In genomic region chr6:71772636-71773208, GRCm38 (mm10) we compare ENCODE assay signal across 17 mouse cellular contexts. TPM values are rescaled to one million over a fixed set of nuclear protein-coding genes. Genes with fewer than 3 reads are reported as not detected.
DNase-seq lines count a peak whose midpoint lies in the region; ATAC-seq lines count a peak whose summit lies in the region.
"Had no signal": no experiment of that assay in that cellular context is flagged by ENCODE, and none has a peak within 500 bp of the region (broad histone marks: within the 10 kb centered on the region; RNA-seq: fewer than 3 reads in every experiment).

No protein-coding gene starts in this region.

- peak; percentile 35; the same call in 1 of the 2 replicates for ATAC-seq in lung, embryonic 15.5 days (ENCODE audit: borderline replicate concordance, extremely low read depth, low FRiP score, low TSS enrichment)
- no peak for ATAC-seq in erythroblast, adult 5-6 weeks (replicated peaks; ENCODE audit: low FRiP score, poor library complexity, severe bottlenecking)
- ATAC-seq: activated CD4-positive, CD25-positive, alpha-beta regulatory T cell, adult 4 months had no signal

- H3K27me3 ChIP-seq in lung, embryonic 15.5 days, result no peaks in the 10 kb centered on the region
- no peaks in the 10 kb centered on the region for H3K27me3 ChIP-seq in heart, embryonic 10.5 days (ENCODE audit: insufficient read depth, poor library complexity, severe bottlenecking)
- H3K27me3 ChIP-seq: embryonic facial prominence, embryonic 15.5 days; heart, embryonic 15.5 days; liver, embryonic 13.5 days; neural tube, embryonic 13.5 days had no signal

- no peaks in the 10 kb centered on the region for H3K36me3 ChIP-seq in lung, embryonic 15.5 days
- peaks cover 23% of the 10 kb centered on the region; the same call in 1 of the 2 replicates for H3K36me3 ChIP-seq in heart, embryonic 10.5 days
- H3K36me3 ChIP-seq: embryonic facial prominence, embryonic 15.5 days; liver, embryonic 13.5 days had no signal

- peaks cover 7% of the 10 kb centered on the region for H3K4me1 ChIP-seq in lung, embryonic 15.5 days
- peaks cover 2% of the 10 kb centered on the region; the same call in 1 of the 2 replicates for H3K4me1 ChIP-seq in heart, embryonic 10.5 days
- H3K4me1 ChIP-seq: embryonic facial prominence, embryonic 15.5 days; neural tube, embryonic 13.5 days had no signal

- peak overlapping the region; percentile 74 for H3K27ac ChIP-seq in lung, embryonic 15.5 days
- H3K27ac ChIP-seq in heart, embryonic 10.5 days, result no peak overlapping the region
- H3K27ac ChIP-seq: embryonic facial prominence, embryonic 15.5 days; heart, embryonic 15.5 days; hindbrain, embryonic 14.5 days; liver, embryonic 13.5 days; neural tube, embryonic 13.5 days had no signal

- 64% methylated on average over 7 of the region's 7 CpGs for WGBS in lung, embryonic 15.5 days
- 88% methylated on average over 7 of the region's 7 CpGs for WGBS in heart, embryonic 10.5 days

- DNase-seq in gastrocnemius, postnatal 14 days, result peak; percentile 42
- DNase-seq in gastrocnemius, postnatal 10 days, result no peak
- peak; percentile 30 for DNase-seq in A20 (ENCODE audit: low read depth, low spot score)
- DNase-seq in adrenal gland, adult 8-10 months, result peak; percentile 81
- DNase-seq in heart, embryonic 10.5 days (ENCODE audit: low spot score), result no peak
- DNase-seq in right cerebral cortex, postnatal 4 days, result no peak
- DNase-seq: kidney, adult 9 months; liver, embryonic 13.5 days; right cerebral cortex, postnatal 14 days; thymus, postnatal 14 days had no signal

- H3K9ac ChIP-seq in lung, embryonic 15.5 days, result no peak overlapping the region
- H3K9ac ChIP-seq: embryonic facial prominence, embryonic 15.5 days; heart, embryonic 15.5 days; hindbrain, embryonic 14.5 days; liver, embryonic 13.5 days; neural tube, embryonic 13.5 days had no signal

- intact Hi-C loops in gastrocnemius, postnatal 14 days (cut with DNase I; ENCODE audit: low total_unique reads), result no loop called here

- H3K4me3 ChIP-seq in lung, embryonic 15.5 days, result no peak overlapping the region
- no peak overlapping the region for H3K4me3 ChIP-seq in heart, embryonic 10.5 days
- H3K4me3 ChIP-seq: embryonic facial prominence, embryonic 15.5 days; heart, embryonic 15.5 days; liver, embryonic 13.5 days; neural tube, embryonic 13.5 days had no signal

- H3K9me3 ChIP-seq in lung, embryonic 15.5 days, result no peaks in the 10 kb centered on the region
- H3K9me3 ChIP-seq in heart, embryonic 10.5 days, result no peaks in the 10 kb centered on the region
- H3K9me3 ChIP-seq: embryonic facial prominence, embryonic 15.5 days; heart, embryonic 15.5 days; neural tube, embryonic 13.5 days had no signal

- no peak overlapping the region for H3K4me2 ChIP-seq in lung, embryonic 15.5 days
- H3K4me2 ChIP-seq: embryonic facial prominence, embryonic 15.5 days; heart, embryonic 15.5 days; hindbrain, embryonic 14.5 days; liver, embryonic 13.5 days; neural tube, embryonic 13.5 days had no signal

RNA-seq across cellular contexts. Expression of gene Mrpl35, which starts 54.0 kb away (rescaled TPM):
- 10 to 100 TPM; 31.7 to 32.0 TPM for total RNA-seq in gastrocnemius, postnatal 14 days (2021)
- total RNA-seq in gastrocnemius, postnatal 10 days (2021), result 10 to 100 TPM; 28.5 to 29.8 TPM
- total RNA-seq in adrenal gland, adult 8-10 months (2022), result 10 to 100 TPM; 35.0 to 41.1 (median 39.2) TPM
- 59.0 and 59.3 TPM in 2 replicates for polyA plus RNA-seq in lung, embryonic 15.5 days (2015; fragmentation: Nextera tagmentation; extraction: Ambion mirVana)
- 64.7 and 68.8 TPM in 2 replicates for polyA plus RNA-seq in heart, embryonic 10.5 days (2016; fragmentation: Nextera tagmentation; extraction: Ambion mirVana)
- total RNA-seq in erythroblast, adult 5-6 weeks (2015; ENCODE audit: low replicate concordance), result 1.5 and 9.8 TPM in 2 replicates
- total RNA-seq in erythroblast, adult 5-6 weeks (2017; ENCODE audit: low replicate concordance), result 4.0 and 16.1 TPM in 2 replicates

RNA-seq across cellular contexts. Expression of gene Immt, which starts 58.4 kb away (rescaled TPM):
- total RNA-seq in gastrocnemius, postnatal 14 days (2021), result 100 to 1,000 TPM; 245 to 287 TPM
- 100 to 1,000 TPM; 203 to 246 TPM for total RNA-seq in gastrocnemius, postnatal 10 days (2021)
- 100 to 1,000 TPM; 226 to 361 (median 285) TPM for total RNA-seq in adrenal gland, adult 8-10 months (2022)
- polyA plus RNA-seq in lung, embryonic 15.5 days (2015; fragmentation: Nextera tagmentation; extraction: Ambion mirVana), result 185 and 188 TPM in 2 replicates
- 271 and 337 TPM in 2 replicates for polyA plus RNA-seq in heart, embryonic 10.5 days (2016; fragmentation: Nextera tagmentation; extraction: Ambion mirVana)
- 50.5 and 60.8 TPM in 2 replicates for total RNA-seq in erythroblast, adult 5-6 weeks (2015; ENCODE audit: low replicate concordance)
- total RNA-seq in erythroblast, adult 5-6 weeks (2017; ENCODE audit: low replicate concordance), result 40.0 and 44.0 TPM in 2 replicates

Comparison
In these comparisons a context has a peak if more than half of its experiments do, and no peak if none do; other contexts are left out.
1. DNase-seq: peak in gastrocnemius, postnatal 14 days (single experiment), A20 (single experiment) and adrenal gland, adult 8-10 months (single experiment); none in gastrocnemius, postnatal 10 days (single experiment), heart, embryonic 10.5 days (single experiment) and right cerebral cortex, postnatal 4 days (single experiment).